Mouse (Mus musculus): Measurements from ENCODE around the gene Tmem107. TPM values are rescaled to one million over a fixed set of nuclear protein-coding genes. Genes with fewer than 3 reads are reported as not detected.

Tmem107 gene
- polyA plus RNA-seq, 1 experiment, result 41.7 TPM

- peak overlapping the region; percentile 71 for H3K27ac ChIP-seq (ENCODE audit: insufficient read depth, low read depth, low read length)
- peaks cover 24% of the 10 kb centered on the region; the same call in 1 of the 2 replicates for H3K4me1 ChIP-seq (ENCODE audit: control insufficient read depth, insufficient read depth, low read length)
- 2% methylated on average over 13 of the region's 13 CpGs for WGBS
- DNase-seq, result no peak
- no peak for TF ChIP-seq POLR2A (IDR thresholded peaks at IDR 0.05; ENCODE audit: low read depth, low read length)
- TF ChIP-seq CTCF (conservative IDR thresholded peaks at IDR 0.05; ENCODE audit: insufficient read depth, insufficient read length, low read depth, low read length), result no peak
- no peaks in the 10 kb centered on the region for H3K27me3 ChIP-seq (replicated peaks; ENCODE audit: control insufficient read depth, insufficient read depth, low read length)
- peak overlapping the region; percentile 95 for H3K4me3 ChIP-seq (ENCODE audit: insufficient read depth, low read depth, low read length)
- no peaks in the 10 kb centered on the region for H3K36me3 ChIP-seq (ENCODE audit: control insufficient read depth, insufficient read depth, low read length)
These were observed 513 bp upstream of the Tmem107 start for GRCm38 (mm10) chr11:69070093-69070492.

DNA sequence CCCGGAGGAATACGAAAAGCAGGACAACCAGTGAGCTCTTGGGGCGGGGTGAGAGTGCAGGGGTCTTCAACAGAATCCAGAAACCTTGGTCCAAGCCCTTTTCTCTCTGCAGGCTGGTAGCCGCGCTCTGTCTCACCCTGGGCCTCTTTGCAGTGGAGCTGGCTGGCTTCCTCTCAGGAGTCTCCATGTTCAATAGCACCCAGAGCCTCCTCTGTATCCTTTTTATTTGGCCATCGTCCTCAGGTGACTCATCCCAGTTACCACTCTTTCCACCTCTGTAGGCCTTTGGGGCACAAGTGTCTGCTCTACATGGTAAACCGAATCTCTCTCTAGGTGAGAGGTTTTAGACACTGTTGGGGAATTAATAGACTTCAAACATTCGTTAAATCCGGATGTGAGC lies 656 bp downstream of the Tmem107 start:
- no peak for TF ChIP-seq POLR2A (IDR thresholded peaks at IDR 0.05; ENCODE audit: low read depth, low read length)
- no peak for TF ChIP-seq CTCF (conservative IDR thresholded peaks at IDR 0.05; ENCODE audit: insufficient read depth, insufficient read length, low read depth, low read length)

GRCm38 (mm10) chr11:69072234-69072633 lies 1.6 kb downstream of the Tmem107 start:
- H3K27ac ChIP-seq (ENCODE audit: insufficient read depth, low read depth, low read length), result no peak overlapping the region
- H3K27me3 ChIP-seq (replicated peaks; ENCODE audit: control insufficient read depth, insufficient read depth, low read length), result no peaks in the 10 kb centered on the region
- H3K4me3 ChIP-seq (ENCODE audit: insufficient read depth, low read depth, low read length), result no peak overlapping the region
- no peaks in the 10 kb centered on the region for H3K36me3 ChIP-seq (ENCODE audit: control insufficient read depth, insufficient read depth, low read length)
- TF ChIP-seq POLR2A (IDR thresholded peaks at IDR 0.05; ENCODE audit: low read depth, low read length) (no peak), CTCF (conservative IDR thresholded peaks at IDR 0.05; ENCODE audit: insufficient read depth, insufficient read length, low read depth, low read length) (no peak)
- peaks cover 16% of the 10 kb centered on the region; the same call in 1 of the 2 replicates for H3K4me1 ChIP-seq (ENCODE audit: control insufficient read depth, insufficient read depth, low read length)
- no peak for DNase-seq
- WGBS, result 85% methylated on average over 11 of the region's 11 CpGs

More for the DNA sequence above, 656 bp downstream of the Tmem107 start:
- Histone ChIP-seq H3K4me1 (ENCODE audit: control insufficient read depth, insufficient read depth, low read length) (peaks cover 23% of the 10 kb centered on the region; the same call in 1 of the 2 replicates), H3K4me3 (ENCODE audit: insufficient read depth, low read depth, low read length) (peak overlapping the region; percentile 95), H3K36me3 (ENCODE audit: control insufficient read depth, insufficient read depth, low read length) (no peaks in the 10 kb centered on the region), H3K27ac (ENCODE audit: insufficient read depth, low read depth, low read length) (peak overlapping the region; percentile 24; the same call in 1 of the 2 replicates), H3K27me3 (replicated peaks; ENCODE audit: control insufficient read depth, insufficient read depth, low read length) (no peaks in the 10 kb centered on the region)
- 26% methylated on average over 9 of the region's 9 CpGs for WGBS
- DNase-seq, result no peak

DNA sequence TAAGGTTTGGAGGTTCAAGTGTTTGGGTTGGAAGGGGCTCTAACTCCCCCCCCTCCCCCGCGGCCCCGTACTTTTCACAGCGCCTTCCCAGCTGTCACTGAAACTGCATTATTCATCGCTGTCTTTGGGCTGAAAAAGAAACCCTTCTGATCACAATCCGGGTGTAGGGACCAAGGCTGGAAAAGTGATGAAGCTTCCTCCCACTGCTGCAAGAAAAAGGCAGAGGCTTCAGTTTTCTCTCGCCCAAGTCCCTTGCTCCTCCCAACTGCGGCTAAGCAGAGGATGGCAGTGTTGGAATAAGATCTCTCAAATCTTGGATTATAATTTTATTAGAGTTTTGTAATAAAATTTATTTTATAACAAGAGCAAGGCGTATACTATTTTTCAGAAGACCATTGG lies 2.1 kb downstream of the Tmem107 start:
- Histone ChIP-seq H3K27ac (ENCODE audit: insufficient read depth, low read depth, low read length) (0 out of 2 replicates have a peak overlapping the region, but pooled peaks have one; percentile 4), H3K27me3 (replicated peaks; ENCODE audit: control insufficient read depth, insufficient read depth, low read length) (no peaks in the 10 kb centered on the region), H3K4me3 (ENCODE audit: insufficient read depth, low read depth, low read length) (peak overlapping the region; percentile 40; the same call in 1 of the 2 replicates), H3K36me3 (ENCODE audit: control insufficient read depth, insufficient read depth, low read length) (no peaks in the 10 kb centered on the region), H3K4me1 (ENCODE audit: control insufficient read depth, insufficient read depth, low read length) (peaks cover 12% of the 10 kb centered on the region; the same call in 1 of the 2 replicates)
- no peak for TF ChIP-seq CTCF (conservative IDR thresholded peaks at IDR 0.05; ENCODE audit: insufficient read depth, insufficient read length, low read depth, low read length)
- DNase-seq, result no peak
- WGBS, result 5% methylated on average over 9 of the region's 9 CpGs

DNA sequence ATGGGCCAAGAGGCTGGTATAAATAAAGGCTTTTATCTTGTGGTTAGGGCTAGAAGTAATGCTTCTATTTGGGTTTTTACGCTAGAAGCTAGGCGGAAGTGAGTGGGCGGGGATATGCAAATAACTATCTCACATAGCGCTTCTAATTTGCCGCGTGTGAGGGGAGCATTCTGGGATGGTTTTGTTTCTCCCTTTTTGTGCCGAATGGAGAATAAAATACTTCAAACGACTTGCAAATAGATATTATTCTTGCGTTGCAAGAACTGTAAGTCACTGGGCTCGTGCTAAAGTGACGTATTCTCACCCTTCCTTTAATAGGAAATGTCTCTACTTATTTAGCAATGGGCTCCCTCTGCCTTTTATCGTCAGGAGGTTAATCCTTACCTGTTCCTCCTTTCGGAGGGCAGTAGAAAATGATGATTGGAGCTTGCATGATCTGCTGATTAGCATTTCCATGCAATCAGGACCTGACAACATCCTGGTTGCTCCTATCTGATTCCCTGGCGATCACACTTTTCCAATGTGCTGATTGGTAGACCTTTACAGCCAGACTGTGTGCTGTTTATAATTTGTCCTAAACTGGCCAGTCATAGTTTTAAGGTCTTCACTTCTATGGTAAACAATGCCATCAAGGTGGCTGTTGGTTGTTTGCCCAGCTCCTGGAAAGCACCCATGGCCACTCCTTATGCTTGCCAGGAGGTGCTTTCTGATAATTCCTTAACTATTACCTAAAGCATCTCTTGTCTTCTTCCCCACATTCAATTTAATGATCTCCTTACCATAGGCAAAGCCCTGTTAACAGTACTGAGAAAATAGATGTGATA lies 2.7 kb downstream of the Tmem107 start:
- TF ChIP-seq POLR2A (IDR thresholded peaks at IDR 0.05; ENCODE audit: low read depth, low read length) (no peak), CTCF (conservative IDR thresholded peaks at IDR 0.05; ENCODE audit: insufficient read depth, insufficient read length, low read depth, low read length) (no peak)
- peak overlapping the region; percentile 17; the same call in 1 of the 2 replicates for H3K4me3 ChIP-seq (ENCODE audit: insufficient read depth, low read depth, low read length)
- peaks cover 11% of the 10 kb centered on the region; the same call in 1 of the 2 replicates for H3K4me1 ChIP-seq (ENCODE audit: control insufficient read depth, insufficient read depth, low read length)
- no peaks in the 10 kb centered on the region for H3K27me3 ChIP-seq (replicated peaks; ENCODE audit: control insufficient read depth, insufficient read depth, low read length)
- H3K36me3 ChIP-seq (ENCODE audit: control insufficient read depth, insufficient read depth, low read length), result no peaks in the 10 kb centered on the region
- WGBS, result under 1% methylated on average over 14 of the region's 14 CpGs
- H3K27ac ChIP-seq (ENCODE audit: insufficient read depth, low read depth, low read length), result peak overlapping the region; percentile 100
- DNase-seq, result peak; percentile 96

GRCm38 (mm10) chr11:69073951-69074775 lies 3.6 kb downstream of the Tmem107 start:
- WGBS, result 62% methylated on average over 6 of the region's 6 CpGs
- H3K27ac ChIP-seq (ENCODE audit: insufficient read depth, low read depth, low read length), result no peak overlapping the region

GRCm38 (mm10) chr11:69074776-69075069 lies 4.1 kb downstream of the Tmem107 start:
- WGBS, result 68% methylated on average over 2 of the region's 2 CpGs
- no peak for TF ChIP-seq POLR2A (IDR thresholded peaks at IDR 0.05; ENCODE audit: low read depth, low read length)
- TF ChIP-seq CTCF (conservative IDR thresholded peaks at IDR 0.05; ENCODE audit: insufficient read depth, insufficient read length, low read depth, low read length), result no peak
- no peaks in the 10 kb centered on the region for H3K27me3 ChIP-seq (replicated peaks; ENCODE audit: control insufficient read depth, insufficient read depth, low read length)
- H3K4me3 ChIP-seq (ENCODE audit: insufficient read depth, low read depth, low read length), result no peak overlapping the region
- H3K36me3 ChIP-seq (ENCODE audit: control insufficient read depth, insufficient read depth, low read length), result no peaks in the 10 kb centered on the region
- DNase-seq, result no peak
- H3K4me1 ChIP-seq (ENCODE audit: control insufficient read depth, insufficient read depth, low read length), result peaks cover 11% of the 10 kb centered on the region; the same call in 1 of the 2 replicates
- H3K27ac ChIP-seq (ENCODE audit: insufficient read depth, low read depth, low read length), result no peak overlapping the region

More at GRCm38 (mm10) chr11:69073951-69074775, 3.6 kb downstream of the Tmem107 start:
- Histone ChIP-seq H3K27me3 (replicated peaks; ENCODE audit: control insufficient read depth, insufficient read depth, low read length) (no peaks in the 10 kb centered on the region), H3K4me3 (ENCODE audit: insufficient read depth, low read depth, low read length) (no peak overlapping the region), H3K4me1 (ENCODE audit: control insufficient read depth, insufficient read depth, low read length) (peaks cover 11% of the 10 kb centered on the region; the same call in 1 of the 2 replicates), H3K36me3 (ENCODE audit: control insufficient read depth, insufficient read depth, low read length) (no peaks in the 10 kb centered on the region)
- TF ChIP-seq POLR2A (IDR thresholded peaks at IDR 0.05; ENCODE audit: low read depth, low read length) (no peak), CTCF (conservative IDR thresholded peaks at IDR 0.05; ENCODE audit: insufficient read depth, insufficient read length, low read depth, low read length) (no peak)
- no peak for DNase-seq
